Mouse (Mus musculus) heart, embryonic 16.5 days (tissue): ENCODE data around the gene Ugt1a5. TPM values are rescaled to one million over a fixed set of nuclear protein-coding genes. Genes with fewer than 3 reads are reported as not detected.
"Not testable (repeated sequence)": the region's sequence is repeated elsewhere in the genome, so short reads cannot be mapped to it uniquely, and the experiment has no call there.

Experiments used
- ATAC-seq: fragments of 200-750 bp; cut with Nextera tagmentation; replicated peaks from 2 replicates; pipeline ENCODE4 v1.8.0; 2017; ENCODE audit warnings: moderate number of reproducible peaks; ENCODE audit not compliant: insufficient read depth, low FRiP score; ENCODE audit errors: extremely low read depth
- H3K27ac ChIP-seq: fragments of 300-500 bp; sonication (generic); 2 replicates; pipeline ENCODE4 v1.5.1; 2014; ENCODE audit warnings: mild to moderate bottlenecking, low read length, control low read depth, moderate library complexity
- H3K27me3 ChIP-seq: fragments of 300-500 bp; sonication (generic); 2 replicates; pipeline ENCODE4 v1.6.1; 2014; ENCODE audit warnings: low read length, mixed read lengths; ENCODE audit not compliant: control insufficient read depth, insufficient read depth
- H3K36me3 ChIP-seq: fragments of 300-500 bp; sonication (generic); 2 replicates; pipeline ENCODE4 v1.6.1; 2014; ENCODE audit not compliant: control insufficient read depth, insufficient read depth
- H3K4me1 ChIP-seq: fragments of 300-500 bp; sonication (generic); 2 replicates; pipeline ENCODE4 v1.6.1; 2014; ENCODE audit warnings: low read length, mixed read lengths; ENCODE audit not compliant: control insufficient read depth, insufficient read depth
- H3K4me2 ChIP-seq: fragments of 300-500 bp; sonication (generic); 2 replicates; pipeline ENCODE4 v1.6.1; 2014; ENCODE audit warnings: low read depth, mild to moderate bottlenecking, control low read depth, low read length
- H3K4me3 ChIP-seq: fragments of 300-500 bp; sonication (generic); 2 replicates; pipeline ENCODE4 v1.5.1; 2014; ENCODE audit warnings: mild to moderate bottlenecking, control low read depth, low read length
- H3K9ac ChIP-seq: fragments of 300-500 bp; sonication (generic); 2 replicates; pipeline ENCODE4 v1.6.1; 2014; ENCODE audit warnings: low read length, control low read depth
- H3K9me3 ChIP-seq: fragments of 300-500 bp; sonication (generic); replicated peaks from 2 replicates; pipeline ENCODE4 v1.6.1; 2016; ENCODE audit warnings: low read length; ENCODE audit not compliant: control insufficient read depth
- WGBS: fragments of 180-500 bp; shearing (Covaris S2); extraction: QIAGEN DNeasy Blood & Tissue Kit; methylation state at CpG from one replicate; pipeline ENCODE4 v1.1.7; 2014; 5-methylcytosine and 5-hydroxymethylcytosine counted together
- polyA plus RNA-seq: library from polyadenylated mRNA; unstranded; fragments of >200 nt; fragmentation: Nextera tagmentation; extraction: Ambion mirVana; gene quantifications from 2 replicates; pipeline ENCODE4 v1.2.1, GENCODE M21; 2015

Ugt1a5 gene
- polyA plus RNA-seq, 1 experiment from 2014 or later, result not detected

- ATAC-seq, H3K27ac ChIP-seq, H3K9ac ChIP-seq, H3K36me3 ChIP-seq, H3K27me3 ChIP-seq, H3K4me3 ChIP-seq, H3K4me2 ChIP-seq, H3K4me1 ChIP-seq: not testable (repeated sequence)
- H3K9me3 ChIP-seq, result peaks cover 53% of the 10 kb centered on the region
- WGBS, result 36% methylated on average over 2 of the region's 2 CpGs
Observed at GRCm38 (mm10) chr1:88225301-88225700, 59.5 kb downstream of the Ugt1a5 start.

GRCm38 (mm10) chr1:88225741-88226140 is 59.9 kb downstream of the Ugt1a5 start:
- Histone ChIP-seq H3K36me3 (no peaks in the 10 kb centered on the region), H3K9ac (no peak overlapping the region), H3K9me3 (peaks cover 57% of the 10 kb centered on the region)

GRCm38 (mm10) chr1:88226670-88227379 is 61.0 kb downstream of the Ugt1a5 start, which contains the start of gene Mroh2a:
TSS of gene Mroh2a (plus strand) at chr1:88226986.
- Histone ChIP-seq H3K4me2 (no peak within 1 kb of the TSS), H3K9me3 (peaks cover 68% of the 10 kb centered on the region), H3K27me3 (no peaks in the 10 kb centered on the region), H3K4me3 (no peak within 1 kb of the TSS), H3K4me1 (no peaks in the 10 kb centered on the region), H3K36me3 (no peaks in the 10 kb centered on the region), H3K9ac (no peak within 1 kb of the TSS), H3K27ac (no peak within 1 kb of the TSS)
- 47% methylated on average over 5 of the region's 5 CpGs for WGBS
- no peak for ATAC-seq

More at GRCm38 (mm10) chr1:88225741-88226140, 59.9 kb downstream of the Ugt1a5 start:
- Histone ChIP-seq H3K4me3 (no peak overlapping the region), H3K4me2 (no peak overlapping the region), H3K27me3 (no peaks in the 10 kb centered on the region), H3K27ac (no peak overlapping the region), H3K4me1 (no peaks in the 10 kb centered on the region)
- ATAC-seq, result no peak

GRCm38 (mm10) chr1:88227482-88227881 is 61.7 kb downstream of the Ugt1a5 start:
- 48% methylated on average over 2 of the region's 2 CpGs for WGBS
- ATAC-seq, result no peak
- H3K4me2 ChIP-seq, result no peak overlapping the region

DNA sequence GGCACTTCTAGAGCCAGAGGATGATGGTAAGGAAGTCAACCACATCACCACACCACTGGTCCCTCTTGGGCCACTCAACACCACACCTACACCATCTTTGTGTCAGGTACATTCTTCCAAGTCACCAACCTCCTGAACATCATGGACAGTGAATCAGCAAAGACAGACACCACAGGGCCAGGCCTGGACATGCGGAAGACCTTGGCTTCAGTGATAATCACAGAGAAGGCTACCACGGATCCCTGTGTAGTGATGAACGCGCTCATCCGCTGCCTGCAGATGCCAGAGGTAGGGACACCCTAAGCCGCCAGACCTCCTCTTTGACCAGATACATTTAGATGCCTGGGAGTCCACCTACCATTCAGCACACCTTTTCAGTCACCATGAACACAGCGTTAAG is 62.3 kb downstream of the Ugt1a5 start:
- H3K4me3 ChIP-seq, result no peak overlapping the region
- ATAC-seq, result no peak
- H3K9ac ChIP-seq, result no peak overlapping the region
- H3K4me2 ChIP-seq, result no peak overlapping the region
- peaks cover 79% of the 10 kb centered on the region for H3K9me3 ChIP-seq
- no peaks in the 10 kb centered on the region for H3K27me3 ChIP-seq
- H3K27ac ChIP-seq, result no peak overlapping the region
- no peaks in the 10 kb centered on the region for H3K4me1 ChIP-seq
- no peaks in the 10 kb centered on the region for H3K36me3 ChIP-seq
- WGBS, result 65% methylated on average over 7 of the region's 7 CpGs

More at GRCm38 (mm10) chr1:88227482-88227881, 61.7 kb downstream of the Ugt1a5 start:
- no peaks in the 10 kb centered on the region for H3K4me1 ChIP-seq
- no peaks in the 10 kb centered on the region for H3K36me3 ChIP-seq
- H3K27me3 ChIP-seq, result no peaks in the 10 kb centered on the region
- H3K27ac ChIP-seq, result no peak overlapping the region
- peaks cover 72% of the 10 kb centered on the region for H3K9me3 ChIP-seq
- H3K9ac ChIP-seq, result no peak overlapping the region
- H3K4me3 ChIP-seq, result no peak overlapping the region

- H3K4me2 ChIP-seq, result no peak overlapping the region
- H3K4me3 ChIP-seq, result no peak overlapping the region
- H3K27me3 ChIP-seq, result no peaks in the 10 kb centered on the region
- 67% methylated on average over 3 of the region's 3 CpGs for WGBS
- H3K9me3 ChIP-seq, result peaks cover 92% of the 10 kb centered on the region
- no peak overlapping the region for H3K9ac ChIP-seq
- H3K4me1 ChIP-seq, result no peaks in the 10 kb centered on the region
- no peaks in the 10 kb centered on the region for H3K36me3 ChIP-seq
- ATAC-seq, result no peak
- H3K27ac ChIP-seq, result no peak overlapping the region
Observed at GRCm38 (mm10) chr1:88229566-88229965, 63.8 kb downstream of the Ugt1a5 start.

GRCm38 (mm10) chr1:88229986-88230385 is 64.2 kb downstream of the Ugt1a5 start:
- H3K4me3 ChIP-seq, result no peak overlapping the region
- no peaks in the 10 kb centered on the region for H3K4me1 ChIP-seq
- WGBS, result 76% methylated on average over 5 of the region's 5 CpGs
- H3K9me3 ChIP-seq, result peaks cover 95% of the 10 kb centered on the region
- no peaks in the 10 kb centered on the region for H3K27me3 ChIP-seq
- H3K36me3 ChIP-seq, result no peaks in the 10 kb centered on the region
- H3K27ac ChIP-seq, result no peak overlapping the region
- no peak for ATAC-seq
- H3K9ac ChIP-seq, result no peak overlapping the region
- H3K4me2 ChIP-seq, result no peak overlapping the region

- Histone ChIP-seq H3K27ac (no peak overlapping the region), H3K27me3 (no peaks in the 10 kb centered on the region), H3K4me2 (no peak overlapping the region), H3K4me1 (no peaks in the 10 kb centered on the region), H3K9me3 (peaks cover 98% of the 10 kb centered on the region), H3K9ac (no peak overlapping the region), H3K4me3 (no peak overlapping the region), H3K36me3 (no peaks in the 10 kb centered on the region)
- ATAC-seq, result no peak
- 70% methylated on average over 7 of the region's 7 CpGs for WGBS
Observed at GRCm38 (mm10) chr1:88230421-88230820, 64.6 kb downstream of the Ugt1a5 start.

GRCm38 (mm10) chr1:88230981-88231802 is 65.4 kb downstream of the Ugt1a5 start:
- no peak for ATAC-seq
- Histone ChIP-seq H3K4me3 (no peak overlapping the region), H3K4me1 (no peaks in the 10 kb centered on the region), H3K27ac (no peak overlapping the region), H3K36me3 (no peaks in the 10 kb centered on the region), H3K27me3 (no peaks in the 10 kb centered on the region), H3K9me3 (peaks cover 92% of the 10 kb centered on the region), H3K9ac (no peak overlapping the region), H3K4me2 (no peak overlapping the region)
- 65% methylated on average over 6 of the region's 6 CpGs for WGBS
